Mouse (Mus musculus): ENCODE measurements around the gene Elavl2. TPM values are rescaled to one million over a fixed set of nuclear protein-coding genes. Genes with fewer than 3 reads are reported as not detected.
"Not testable (repeated sequence)": the region's sequence is repeated elsewhere in the genome, so short reads cannot be mapped to it uniquely, and the experiment has no call there.

Elavl2 gene
- polyA plus RNA-seq, 2 experiments from 2014 or later = 0.12 TPM; not detected in 1

- ATAC-seq = no peak
Measured at GRCm38 (mm10) chr4:91310801-91311200, 89.8 kb downstream of the Elavl2 start.

GRCm38 (mm10) chr4:91297706-91298105 is 102.9 kb downstream of the Elavl2 start:
- no peak for ATAC-seq

GRCm38 (mm10) chr4:91295317-91295716 is 105.3 kb downstream of the Elavl2 start:
- no peak for ATAC-seq

- no peak for ATAC-seq
Measured at GRCm38 (mm10) chr4:91291526-91291925, 109.1 kb downstream of the Elavl2 start.

- ATAC-seq = no peak
Measured at GRCm38 (mm10) chr4:91290373-91290772, 110.2 kb downstream of the Elavl2 start.

- no peak for ATAC-seq
Measured at GRCm38 (mm10) chr4:91289151-91289550, 111.4 kb downstream of the Elavl2 start.

- ATAC-seq = no peak
Measured at GRCm38 (mm10) chr4:91268390-91268789, 132.2 kb downstream of the Elavl2 start.

- ATAC-seq = no peak
Measured at GRCm38 (mm10) chr4:91263733-91264440, 136.7 kb downstream of the Elavl2 start.

- no peak for ATAC-seq
Measured at GRCm38 (mm10) chr4:91262839-91263238, 137.7 kb downstream of the Elavl2 start.

- ATAC-seq = no peak
Measured at GRCm38 (mm10) chr4:91260622-91261021, 140.0 kb downstream of the Elavl2 start.

- ATAC-seq = no peak
Measured at GRCm38 (mm10) chr4:91248650-91249049, 151.9 kb downstream of the Elavl2 start.

- not testable (repeated sequence) for ATAC-seq
Measured at GRCm38 (mm10) chr4:91245136-91245535, 155.4 kb downstream of the Elavl2 start.

- ATAC-seq = no peak
Measured at GRCm38 (mm10) chr4:91244554-91244953, 156.0 kb downstream of the Elavl2 start.

GRCm38 (mm10) chr4:91243896-91244295 is 156.7 kb downstream of the Elavl2 start:
- no peak for ATAC-seq

- ATAC-seq = no peak
Measured at GRCm38 (mm10) chr4:91238739-91239485, 161.7 kb downstream of the Elavl2 start.

- ATAC-seq = no peak
Measured at GRCm38 (mm10) chr4:91236976-91237375, 163.6 kb downstream of the Elavl2 start.

- ATAC-seq = no peak
Measured at GRCm38 (mm10) chr4:91234941-91235340, 165.6 kb downstream of the Elavl2 start.

- ATAC-seq = no peak
Measured at GRCm38 (mm10) chr4:91233599-91233998, 167.0 kb downstream of the Elavl2 start.

- no peak for ATAC-seq
Measured at GRCm38 (mm10) chr4:91230439-91230863, 170.1 kb downstream of the Elavl2 start.

- no peak for ATAC-seq
Measured at GRCm38 (mm10) chr4:91228341-91228740, 172.2 kb downstream of the Elavl2 start.

- no peak for ATAC-seq
Measured at GRCm38 (mm10) chr4:91223811-91224210, 176.8 kb downstream of the Elavl2 start.

- no peak for ATAC-seq
Measured at GRCm38 (mm10) chr4:91219322-91219721, 181.3 kb downstream of the Elavl2 start.

GRCm38 (mm10) chr4:91213917-91214316 is 186.7 kb downstream of the Elavl2 start:
- no peak for ATAC-seq
